Mouse (Mus musculus) E14TG2a.4 (cell line): ENCODE results near the gene Ldb1.

ENCODE experiments used
- CTCF ChIP-seq: conservative IDR thresholded peaks from 2 replicates; pipeline ENCODE4 v1.5.1; 2014; ENCODE audit warnings: low read length
- NANOG ChIP-seq: IDR thresholded peaks from 2 replicates; pipeline ENCODE4 v1.6.1; 2014; ENCODE audit warnings: borderline replicate concordance, low read length, mixed read lengths

- no peak for TF ChIP-seq CTCF
- no peak for TF ChIP-seq NANOG
These were observed 60.6 kb downstream of the Ldb1 start for GRCm38 (mm10) chr19:45984379-45984778.
